Mouse (Mus musculus): ENCODE measurements at regions not wholly inside any gene's neighbourhood (a gene's known extent, or its start where the extent isn't known, plus 50 kb on each side); places are given as distances from the start of the nearest gene placed in this dataset.

DNA sequence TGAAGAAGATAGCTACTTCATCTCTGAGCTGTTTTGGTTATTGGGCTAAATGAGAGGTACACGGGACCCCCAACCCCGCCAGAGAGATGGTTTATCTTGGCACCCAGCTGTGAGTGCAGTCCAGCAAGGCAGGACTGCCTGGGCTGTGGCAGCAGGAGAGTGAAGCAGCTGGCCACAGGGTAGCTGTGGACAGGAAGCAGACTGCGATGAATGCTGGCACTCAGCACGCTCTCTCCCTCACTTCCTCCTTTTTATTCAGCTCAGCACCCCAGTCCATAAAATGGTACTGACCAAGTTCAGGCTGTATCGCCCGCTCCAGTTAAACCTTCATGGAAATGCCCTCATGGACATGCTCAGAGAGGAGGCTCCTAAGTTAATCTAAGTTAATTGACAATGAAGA lies 67.4 kb upstream of the Klf7 start:
- ATAC-seq (replicated peaks; ENCODE audit: insufficient number of reproducible peaks, low FRiP score, low TSS enrichment, poor library complexity, severe bottlenecking), result peak; percentile 77

- no peak for ATAC-seq (replicated peaks; ENCODE audit: insufficient number of reproducible peaks, low FRiP score, low TSS enrichment, poor library complexity, severe bottlenecking)
These were observed 65.9 kb upstream of the Klf7 start for GRCm38 (mm10) chr1:64187796-64188513.

DNA sequence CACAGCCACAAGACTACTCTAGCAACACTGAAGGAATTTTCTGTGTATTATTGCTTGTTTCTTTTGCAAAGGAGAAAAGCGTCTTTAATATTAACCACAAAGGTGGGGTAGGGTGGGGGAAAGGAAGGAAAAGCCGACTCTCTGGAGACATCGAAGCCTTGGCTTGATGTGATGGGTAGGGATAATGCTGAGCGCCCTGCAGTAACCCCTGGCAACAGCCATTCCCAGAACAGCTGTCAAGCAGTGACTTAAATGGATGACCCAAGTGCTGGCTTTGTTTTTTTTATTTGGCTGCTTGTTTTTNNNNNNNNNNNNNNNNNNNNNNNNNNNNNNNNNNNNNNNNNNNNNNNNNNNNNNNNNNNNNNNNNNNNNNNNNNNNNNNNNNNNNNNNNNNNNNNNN lies 51.6 kb upstream of the Klf7 start:
- ATAC-seq (replicated peaks; ENCODE audit: insufficient number of reproducible peaks, low FRiP score, low TSS enrichment, poor library complexity, severe bottlenecking), result no peak

DNA sequence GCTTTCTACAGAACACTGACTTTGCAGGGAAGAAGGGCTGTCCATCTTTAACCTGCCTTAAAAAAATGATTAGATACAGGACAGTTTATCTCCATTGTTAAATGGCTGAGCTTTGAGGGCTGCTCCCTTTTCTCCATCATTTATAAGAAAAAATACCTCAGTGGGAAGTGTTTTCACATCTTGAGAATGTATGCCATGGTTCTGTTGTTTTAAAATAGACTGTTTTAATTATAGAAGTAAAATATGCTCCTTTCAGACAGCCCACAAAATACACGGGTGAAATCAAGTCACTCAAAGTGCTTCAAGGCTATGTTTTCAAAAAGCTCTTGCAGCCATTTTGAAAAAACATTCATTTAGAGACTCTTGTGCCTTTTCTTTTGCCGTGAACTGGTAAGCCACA lies 50.0 kb upstream of the Klf7 start:
- no peak for ATAC-seq (replicated peaks; ENCODE audit: insufficient number of reproducible peaks, low FRiP score, low TSS enrichment, poor library complexity, severe bottlenecking)
